Mouse (Mus musculus) adipocyte (in vitro differentiated cells): Measurements from ENCODE around the gene Iqschfp.
A peak's percentile ranks its signal among the peaks of the same experiment; 100 is the strongest.

Source experiments
- DNase-seq: peaks from one replicate; pipeline ENCODE4 v3.0.0-alpha.2; 2016; ENCODE audit warnings: low spot score

The Iqschfp gene

GRCm38 (mm10) chr3:68638703-68639102, 746.7 kb downstream of the Iqschfp start:
- no peak for DNase-seq

- DNase-seq = no peak
Measured at GRCm38 (mm10) chr3:68642935-68643334, 750.9 kb downstream of the Iqschfp start.

- peak; percentile 43 for DNase-seq
Measured at GRCm38 (mm10) chr3:68646387-68647130, 754.5 kb downstream of the Iqschfp start.

- no peak for DNase-seq
Measured at GRCm38 (mm10) chr3:68647282-68647681, 755.2 kb downstream of the Iqschfp start.

- no peak for DNase-seq
Measured at GRCm38 (mm10) chr3:68650251-68650650, 758.2 kb downstream of the Iqschfp start.

- no peak for DNase-seq
Measured at GRCm38 (mm10) chr3:68656607-68657352, 764.7 kb downstream of the Iqschfp start.

GRCm38 (mm10) chr3:68657589-68658245, 765.7 kb downstream of the Iqschfp start:
- no peak for DNase-seq

- no peak for DNase-seq
Measured at GRCm38 (mm10) chr3:68659996-68660395, 768.0 kb downstream of the Iqschfp start.

GRCm38 (mm10) chr3:68660538-68660937, 768.5 kb downstream of the Iqschfp start:
- no peak for DNase-seq

- peak; percentile 74 for DNase-seq
Measured at GRCm38 (mm10) chr3:68662386-68662785, 770.4 kb downstream of the Iqschfp start.

GRCm38 (mm10) chr3:68664337-68664736, 772.3 kb downstream of the Iqschfp start:
- DNase-seq = no peak

GRCm38 (mm10) chr3:68666377-68666776, 774.3 kb downstream of the Iqschfp start:
- DNase-seq = no peak

- DNase-seq = no peak
Measured at GRCm38 (mm10) chr3:68667852-68668251, 775.8 kb downstream of the Iqschfp start.

GRCm38 (mm10) chr3:68669418-68669974, 777.5 kb downstream of the Iqschfp start:
- DNase-seq = no peak

GRCm38 (mm10) chr3:68674721-68675120, 782.7 kb downstream of the Iqschfp start:
- DNase-seq = no peak

GRCm38 (mm10) chr3:68675216-68675835, 783.3 kb downstream of the Iqschfp start:
- no peak for DNase-seq
